Mouse (Mus musculus) ES-E14 (cell line): ENCODE measurements around the gene Zscan4-ps2. TPM values are rescaled to one million over a fixed set of nuclear protein-coding genes. Genes with fewer than 3 reads are reported as not detected.
"Not testable (repeated sequence)": the region's sequence is repeated elsewhere in the genome, so short reads cannot be mapped to it uniquely, and the experiment has no call there.

Experiments used
- DNase-seq: peaks from one replicate; pipeline ENCODE4 v3.0.0-alpha.2; 2013; ENCODE audit warnings: low read depth, low spot score
- H3K27ac ChIP-seq: 2 replicates; pipeline ENCODE4 v1.5.1; 2012; ENCODE audit warnings: low read depth, mild to moderate bottlenecking, low read length, moderate library complexity, mixed read lengths; ENCODE audit not compliant: poor library complexity, insufficient read depth, severe bottlenecking
- H3K36me3 ChIP-seq: 2 replicates; pipeline ENCODE4 v1.6.1; 2012; ENCODE audit warnings: mild to moderate bottlenecking, low read length, moderate library complexity, mixed read lengths; ENCODE audit not compliant: control insufficient read depth, poor library complexity, insufficient read depth, severe bottlenecking
- H3K4me1 ChIP-seq, 2 experiments: fragments of 150-350 bp in 1 of 2; sonication (generic) in 1 of 2; 2 replicates each; pipeline ENCODE4 v1.6.1; 2012; ENCODE audit warnings: low read length in 2 of 2, mild to moderate bottlenecking in 1 of 2, mixed read lengths in 1 of 2; ENCODE audit not compliant: control insufficient read depth in 2 of 2, insufficient read depth in 2 of 2, poor library complexity in 1 of 2
- H3K4me3 ChIP-seq, 2 experiments: fragments of 150-350 bp in 1 of 2; sonication (generic) in 1 of 2; 2 replicates each; pipeline ENCODE4 v1.5.1; 2012; ENCODE audit warnings: low read length in 2 of 2, low read depth in 1 of 2, mild to moderate bottlenecking in 1 of 2, mixed read lengths in 1 of 2; ENCODE audit not compliant: insufficient read depth in 1 of 2, poor library complexity in 1 of 2, severe bottlenecking in 1 of 2
- H3K9ac ChIP-seq: 2 replicates; pipeline ENCODE4 v1.6.1; 2012; ENCODE audit warnings: low read depth, mild to moderate bottlenecking, low read length, mixed read lengths; ENCODE audit not compliant: poor library complexity, insufficient read depth, severe bottlenecking
- H3K9me3 ChIP-seq: fragments of 150-350 bp; sonication (generic); 2 replicates; pipeline ENCODE4 v1.6.1; 2012; ENCODE audit warnings: low read depth, mild to moderate bottlenecking, low read length; ENCODE audit not compliant: control insufficient read depth, insufficient read depth
- in situ Hi-C, 2 experiments: fragments of 600-800 bp; cut with MboI; formaldehyde crosslinking; loops; one replicate each; pipeline ENCODE4 v1.15.1; 2025; ENCODE audit warnings: low sequenced_read_pairs in 2 of 2, inconsistent platforms in 1 of 2; ENCODE audit not compliant: unreplicated experiment in 2 of 2
- total RNA-seq: library from RNA; depleted of rRNA; stranded (reverse); fragments of 300-350 nt; gene quantifications from 2 replicates; pipeline ENCODE4 v1.2.3, GENCODE M21; 2012; rRNA removed

Gene Zscan4-ps2
- 56.2 and 59.5 TPM in 2 replicates for total RNA-seq

- H3K27ac ChIP-seq, H3K9me3 ChIP-seq, in situ Hi-C loops, H3K9ac ChIP-seq, H3K4me1 ChIP-seq, DNase-seq, H3K36me3 ChIP-seq, H3K4me3 ChIP-seq: not testable (repeated sequence)
These were observed at the start of gene Zscan4-ps2 for GRCm38 (mm10) chr7:11514010-11514409. Gene Zscan4-ps2, plus strand, starts transcription at chr7:11514310.

Other genes with a start within 250 kb of the Zscan4-ps2 start
- gene Zscan4e, start 203.6 kb upstream of the Zscan4-ps2 start, total RNA-seq = 39.5 and 39.6 TPM in 2 replicates
- gene Zscan4f, start 116.4 kb upstream of the Zscan4-ps2 start, total RNA-seq = 153 and 164 TPM in 2 replicates
- 36.1 and 37.5 TPM in 2 replicates for gene Zscan4-ps3, start 95.0 kb downstream of the Zscan4-ps2 start, total RNA-seq
- not detected in 2 replicates for gene Vmn1r72, start 165.8 kb downstream of the Zscan4-ps2 start, total RNA-seq
- not detected in 2 replicates for gene Vmn1r73, start 216.0 kb downstream of the Zscan4-ps2 start, total RNA-seq